Mouse (Mus musculus): Measurements from ENCODE around the gene Cstf2t. TPM values are rescaled to one million over a fixed set of nuclear protein-coding genes. Genes with fewer than 3 reads are reported as not detected.

Cstf2t gene
- polyA plus RNA-seq (2017; shearing (Covaris generic)) = 10 to 100 TPM; 30.3 to 49.3 TPM

DNA sequence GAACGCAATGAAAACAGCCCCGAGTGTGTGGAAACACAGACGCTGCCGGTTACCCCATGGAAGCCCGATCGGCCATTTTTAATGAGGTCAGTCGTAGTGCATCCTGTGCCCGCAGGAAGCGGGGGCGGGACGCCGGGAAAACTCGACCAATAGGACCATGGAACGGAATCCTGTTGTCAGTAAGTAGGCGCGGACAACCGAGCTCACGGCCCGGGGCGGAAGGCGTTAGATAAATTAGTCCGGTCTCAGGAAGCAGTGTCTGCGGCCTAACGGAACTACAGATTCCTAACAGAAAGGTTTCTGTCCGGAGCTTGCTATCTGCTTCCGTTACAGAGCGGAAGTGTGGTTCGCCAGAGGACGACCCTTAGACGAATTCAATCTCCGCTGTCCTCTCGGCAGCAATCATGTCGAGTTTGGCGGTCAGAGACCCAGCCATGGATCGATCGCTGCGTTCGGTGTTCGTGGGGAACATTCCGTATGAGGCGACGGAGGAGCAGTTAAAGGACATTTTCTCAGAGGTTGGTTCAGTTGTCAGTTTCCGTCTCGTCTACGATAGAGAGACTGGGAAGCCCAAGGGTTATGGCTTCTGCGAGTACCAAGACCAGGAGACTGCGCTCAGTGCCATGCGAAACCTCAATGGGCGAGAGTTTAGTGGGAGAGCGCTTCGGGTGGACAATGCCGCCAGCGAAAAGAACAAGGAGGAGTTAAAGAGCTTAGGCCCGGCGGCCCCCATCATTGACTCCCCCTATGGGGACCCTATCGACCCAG is at the start of gene Cstf2t:
Cstf2t (plus strand) TSS at position 176 of the 768 bp plus-strand sequence.

